Comparison of ENCODE assay signal across 25 mouse cellular contexts in the genomic region with DNA sequence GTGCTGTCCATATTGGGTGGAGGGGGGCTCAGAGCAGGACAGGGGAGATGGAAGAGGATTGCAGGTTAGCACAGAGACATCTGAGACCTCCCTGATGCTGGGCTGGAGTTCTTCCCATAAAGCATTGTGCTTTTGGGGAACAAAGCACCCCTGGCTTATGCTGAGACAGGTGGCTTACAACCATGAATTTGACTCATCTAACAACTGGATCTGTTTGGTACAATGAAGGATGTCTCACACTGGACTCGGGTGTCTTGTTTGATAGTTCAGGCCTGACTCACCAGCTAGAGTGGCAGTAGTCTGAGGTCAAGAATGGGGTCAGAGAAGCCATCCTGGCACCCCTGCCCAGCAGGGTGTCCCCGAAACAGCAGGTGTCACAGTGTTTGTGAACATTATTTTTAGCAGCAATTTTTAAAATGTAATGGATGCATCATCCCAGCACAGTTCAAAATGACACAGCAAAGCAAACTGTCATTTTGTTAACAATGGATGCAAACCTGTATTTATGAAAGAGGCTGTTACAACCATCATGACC.
"Had no signal": no experiment of that assay in that cellular context is flagged by ENCODE, and none has a peak within 500 bp of the region (broad histone marks: within the 10 kb centered on the region; RNA-seq: fewer than 3 reads in every experiment).

No protein-coding gene starts in this region.

- H3K4me2 ChIP-seq: heart, embryonic 12.5 days; hindbrain, embryonic 13.5 days; hindbrain, embryonic 15.5 days; kidney, embryonic 15.5 days; limb, embryonic 13.5 days; limb, embryonic 15.5 days; liver, embryonic 12.5 days had no signal

- H3K36me3 ChIP-seq: limb, embryonic 15.5 days; liver, embryonic 12.5 days had no signal

- ATAC-seq: intestine, embryonic 16.5 days; liver, embryonic 12.5 days had no signal

- H3K9ac ChIP-seq: heart, embryonic 12.5 days; hindbrain, embryonic 13.5 days; hindbrain, embryonic 15.5 days; kidney, embryonic 15.5 days; limb, embryonic 13.5 days; limb, embryonic 15.5 days; liver, embryonic 12.5 days had no signal

- H3K27me3 ChIP-seq: heart, embryonic 12.5 days; hindbrain, embryonic 13.5 days; hindbrain, embryonic 15.5 days; kidney, embryonic 15.5 days; limb, embryonic 13.5 days; limb, embryonic 15.5 days; liver, embryonic 12.5 days had no signal

- H3K4me3 ChIP-seq: gastrocnemius, adult 2 months; heart, embryonic 10.5 days; heart, embryonic 12.5 days; hindbrain, embryonic 13.5 days; hindbrain, embryonic 15.5 days; kidney, embryonic 15.5 days; limb, embryonic 13.5 days; limb, embryonic 15.5 days; liver, embryonic 12.5 days had no signal

- H3K27ac ChIP-seq: gastrocnemius, adult 2 months; heart, embryonic 10.5 days; hindbrain, embryonic 13.5 days; hindbrain, embryonic 15.5 days; hindbrain, postnatal 0 days; kidney, embryonic 15.5 days; kidney, postnatal 0 days; limb, embryonic 13.5 days; limb, embryonic 15.5 days; liver, embryonic 12.5 days had no signal

- DNase-seq: gastrocnemius, adult 2 months; gastrocnemius, postnatal 10 days; gastrocnemius, postnatal 25 days; heart, adult 18-20 months; heart, postnatal 14 days; heart, postnatal 36 days; kidney, adult 11 months; kidney, adult 2 months; kidney, adult 9 months; kidney, postnatal 14 days; kidney, postnatal 36 days; layer of hippocampus, adult 9-11 months; layer of hippocampus, postnatal 36 days; left cerebral cortex, postnatal 4 days had no signal

- H3K4me1 ChIP-seq: heart, embryonic 10.5 days; heart, embryonic 12.5 days; limb, embryonic 13.5 days; limb, embryonic 15.5 days; liver, embryonic 12.5 days had no signal

- H3K9me3 ChIP-seq: heart, embryonic 10.5 days; heart, embryonic 12.5 days; hindbrain, embryonic 13.5 days; hindbrain, embryonic 15.5 days; kidney, embryonic 15.5 days; limb, embryonic 13.5 days; limb, embryonic 15.5 days; liver, embryonic 12.5 days had no signal
